Mouse (Mus musculus): ENCODE measurements at regions not wholly inside any gene's neighbourhood (a gene's known extent, or its start where the extent isn't known, plus 50 kb on each side); places are given as distances from the start of the nearest gene placed in this dataset.

- DNase-seq (ENCODE audit: low spot score) = no peak
These were observed 137.8 kb downstream of the Pfkfb3 start for GRCm38 (mm10) chr2:11416122-11416521.

GRCm38 (mm10) chr2:11412521-11412920 is 141.4 kb downstream of the Pfkfb3 start:
- no peak for DNase-seq (ENCODE audit: low spot score)

GRCm38 (mm10) chr2:11408497-11408896 is 145.4 kb downstream of the Pfkfb3 start:
- DNase-seq (ENCODE audit: low spot score) = no peak

- no peak for DNase-seq (ENCODE audit: low spot score)
These were observed 147.7 kb downstream of the Pfkfb3 start for GRCm38 (mm10) chr2:11406103-11406615.

GRCm38 (mm10) chr2:11402218-11402848 is 151.5 kb downstream of the Pfkfb3 start:
- no peak for DNase-seq (ENCODE audit: low spot score)

- DNase-seq (ENCODE audit: low spot score) = no peak
These were observed 154.5 kb downstream of the Pfkfb3 start for GRCm38 (mm10) chr2:11399411-11399810.

- no peak for DNase-seq (ENCODE audit: low spot score)
These were observed 154.9 kb downstream of the Pfkfb3 start for GRCm38 (mm10) chr2:11398949-11399348.

GRCm38 (mm10) chr2:11398391-11398790 is 155.5 kb downstream of the Pfkfb3 start:
- no peak for DNase-seq (ENCODE audit: low spot score)

- no peak for DNase-seq (ENCODE audit: low spot score)
These were observed 157.0 kb downstream of the Pfkfb3 start for GRCm38 (mm10) chr2:11396835-11397234.

GRCm38 (mm10) chr2:11394675-11395349 is 159.1 kb downstream of the Pfkfb3 start:
- DNase-seq (ENCODE audit: low spot score) = no peak

GRCm38 (mm10) chr2:11391725-11392124 is 162.2 kb downstream of the Pfkfb3 start:
- DNase-seq (ENCODE audit: low spot score) = peak; percentile 73

- DNase-seq (ENCODE audit: low spot score) = no peak
These were observed 163.1 kb downstream of the Pfkfb3 start for GRCm38 (mm10) chr2:11390667-11391334.

GRCm38 (mm10) chr2:11387623-11388022 is 166.3 kb downstream of the Pfkfb3 start:
- no peak for DNase-seq (ENCODE audit: low spot score)

- no peak for DNase-seq (ENCODE audit: low spot score)
These were observed 170.1 kb downstream of the Pfkfb3 start for GRCm38 (mm10) chr2:11383815-11384214.

- no peak for DNase-seq (ENCODE audit: low spot score)
These were observed 176.7 kb downstream of the Pfkfb3 start for GRCm38 (mm10) chr2:11377213-11377612.

GRCm38 (mm10) chr2:11375726-11376454 is 178.0 kb downstream of the Pfkfb3 start:
- DNase-seq (ENCODE audit: low spot score) = no peak

GRCm38 (mm10) chr2:11375092-11375491 is 178.8 kb downstream of the Pfkfb3 start:
- DNase-seq (ENCODE audit: low spot score) = no peak

GRCm38 (mm10) chr2:11370273-11370672 is 183.6 kb downstream of the Pfkfb3 start:
- DNase-seq (ENCODE audit: low spot score) = no peak

- no peak for DNase-seq (ENCODE audit: low spot score)
These were observed 186.6 kb downstream of the Pfkfb3 start for GRCm38 (mm10) chr2:11367319-11367718.

- no peak for DNase-seq (ENCODE audit: low spot score)
These were observed 188.1 kb downstream of the Pfkfb3 start for GRCm38 (mm10) chr2:11365815-11366214.

- no peak for DNase-seq (ENCODE audit: low spot score)
These were observed 188.5 kb downstream of the Pfkfb3 start for GRCm38 (mm10) chr2:11365371-11365770.

- no peak for DNase-seq (ENCODE audit: low spot score)
These were observed 189.8 kb downstream of the Pfkfb3 start for GRCm38 (mm10) chr2:11364111-11364510.

Data from retina, embryonic 14.5 days (tissue).